Mouse (Mus musculus) cortical plate, adult 2 months (tissue): Measurements from ENCODE around the gene Kcnj14. TPM values are rescaled to one million over a fixed set of nuclear protein-coding genes. Genes with fewer than 3 reads are reported as not detected.

Experiments used
- H3K27ac ChIP-seq: fragments of 200-500 bp; 2 replicates; pipeline ENCODE4 v1.5.1; 2012; ENCODE audit warnings: low read length, control low read depth, inconsistent platforms; ENCODE audit not compliant: insufficient read depth
- H3K4me1 ChIP-seq: fragments of 200-500 bp; 2 replicates; pipeline ENCODE4 v1.6.1; 2011; ENCODE audit warnings: low read length; ENCODE audit not compliant: control insufficient read depth, insufficient read depth
- H3K4me3 ChIP-seq: fragments of 200-500 bp; 2 replicates; pipeline ENCODE4 v1.5.1; 2011; ENCODE audit warnings: mild to moderate bottlenecking, low read length, control low read depth; ENCODE audit not compliant: insufficient read depth
- CTCF ChIP-seq: fragments of 200-500 bp; IDR thresholded peaks from 2 replicates; pipeline ENCODE4 v1.5.1; 2011; ENCODE audit warnings: mild to moderate bottlenecking, control low read depth, low read length; ENCODE audit not compliant: insufficient read depth; ENCODE audit errors: extremely low read depth
- POLR2A ChIP-seq: fragments of 200-500 bp; IDR thresholded peaks from 2 replicates; pipeline ENCODE4 v1.6.1; 2011; ENCODE audit warnings: mild to moderate bottlenecking, low read length, control low read depth; ENCODE audit not compliant: insufficient read depth; ENCODE audit errors: extremely low read depth
- polyA plus RNA-seq: library from polyadenylated mRNA; depleted of rRNA; stranded (reverse); fragments of >200 nt; gene quantifications from 2 replicates; pipeline ENCODE4 v1.2.3, GENCODE M21; 2012

Gene Kcnj14
- polyA plus RNA-seq, 1 experiment: 1.8 TPM

- peak; percentile 63 for TF ChIP-seq POLR2A
- no peak for TF ChIP-seq CTCF
- Histone ChIP-seq H3K4me1 (no peaks in the 10 kb centered on the region; the same call in 1 of the 2 replicates), H3K27ac (peak within 1 kb of the TSS; percentile 64), H3K4me3 (peak within 1 kb of the TSS; percentile 94)
These were observed 10.5 kb downstream of the Kcnj14 start, which contains the start of gene Cyth2 for GRCm38 (mm10) chr7:45813787-45814779. Cyth2 (minus strand) TSS chr7:45814581.

- Histone ChIP-seq H3K27ac (no peak overlapping the region), H3K4me1 (no peaks in the 10 kb centered on the region; the same call in 1 of the 2 replicates), H3K4me3 (peak overlapping the region; percentile 94)
- TF ChIP-seq POLR2A: no peak
- no peak for TF ChIP-seq CTCF
These were observed 11.7 kb downstream of the Kcnj14 start for GRCm38 (mm10) chr7:45812921-45813320.

GRCm38 (mm10) chr7:45809276-45810075, 15.1 kb downstream of the Kcnj14 start:
- TF ChIP-seq POLR2A (no peak), CTCF (no peak)
- H3K27ac ChIP-seq: no peak overlapping the region
- H3K4me3 ChIP-seq: no peak overlapping the region
- H3K4me1 ChIP-seq: no peaks in the 10 kb centered on the region; the same call in 1 of the 2 replicates

DNA sequence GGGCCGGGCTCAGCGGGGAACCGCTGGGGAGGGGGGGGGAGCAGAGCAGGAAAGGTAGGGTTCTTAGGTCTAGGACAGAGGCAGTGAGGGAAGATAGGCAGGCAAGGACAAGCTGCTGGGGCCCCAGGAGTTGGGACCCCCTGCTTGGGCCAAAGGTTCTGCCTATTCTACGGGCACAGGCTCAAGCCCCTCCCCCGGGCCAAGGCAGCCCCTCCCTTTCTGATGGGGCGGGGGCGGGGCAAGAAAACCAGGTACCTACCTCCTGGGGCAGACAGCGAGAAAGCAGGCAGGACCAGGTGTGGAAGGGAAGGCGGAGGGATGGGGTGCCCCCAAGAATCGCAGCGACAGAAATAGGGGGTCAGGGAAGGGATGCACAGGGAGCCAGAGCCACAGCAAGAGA, 16.1 kb downstream of the Kcnj14 start:
- no peak for TF ChIP-seq POLR2A
- TF ChIP-seq CTCF: no peak
- no peaks in the 10 kb centered on the region; the same call in 1 of the 2 replicates for H3K4me1 ChIP-seq
- H3K27ac ChIP-seq: no peak overlapping the region

GRCm38 (mm10) chr7:45805941-45806340, 18.6 kb downstream of the Kcnj14 start:
- H3K4me1 ChIP-seq: no peaks in the 10 kb centered on the region
- no peak overlapping the region for H3K4me3 ChIP-seq
- TF ChIP-seq CTCF: no peak
- TF ChIP-seq POLR2A: no peak
- H3K27ac ChIP-seq: no peak overlapping the region

More for the DNA sequence above, 16.1 kb downstream of the Kcnj14 start:
- no peak overlapping the region for H3K4me3 ChIP-seq

- 0 out of 2 replicates have a peak, but pooled peaks cover 2% of the 10 kb centered on the region for H3K4me1 ChIP-seq
- no peak overlapping the region for H3K4me3 ChIP-seq
- H3K27ac ChIP-seq: no peak overlapping the region
- TF ChIP-seq CTCF: no peak
- TF ChIP-seq POLR2A: no peak
These were observed 22.0 kb downstream of the Kcnj14 start for GRCm38 (mm10) chr7:45802551-45802950.

GRCm38 (mm10) chr7:45801348-45801747, 23.2 kb downstream of the Kcnj14 start:
- TF ChIP-seq CTCF (peak; percentile 99), POLR2A (no peak)
- H3K4me1 ChIP-seq: peaks cover 2% of the 10 kb centered on the region; the same call in 1 of the 2 replicates
- H3K27ac ChIP-seq: no peak overlapping the region
- H3K4me3 ChIP-seq: no peak overlapping the region

DNA sequence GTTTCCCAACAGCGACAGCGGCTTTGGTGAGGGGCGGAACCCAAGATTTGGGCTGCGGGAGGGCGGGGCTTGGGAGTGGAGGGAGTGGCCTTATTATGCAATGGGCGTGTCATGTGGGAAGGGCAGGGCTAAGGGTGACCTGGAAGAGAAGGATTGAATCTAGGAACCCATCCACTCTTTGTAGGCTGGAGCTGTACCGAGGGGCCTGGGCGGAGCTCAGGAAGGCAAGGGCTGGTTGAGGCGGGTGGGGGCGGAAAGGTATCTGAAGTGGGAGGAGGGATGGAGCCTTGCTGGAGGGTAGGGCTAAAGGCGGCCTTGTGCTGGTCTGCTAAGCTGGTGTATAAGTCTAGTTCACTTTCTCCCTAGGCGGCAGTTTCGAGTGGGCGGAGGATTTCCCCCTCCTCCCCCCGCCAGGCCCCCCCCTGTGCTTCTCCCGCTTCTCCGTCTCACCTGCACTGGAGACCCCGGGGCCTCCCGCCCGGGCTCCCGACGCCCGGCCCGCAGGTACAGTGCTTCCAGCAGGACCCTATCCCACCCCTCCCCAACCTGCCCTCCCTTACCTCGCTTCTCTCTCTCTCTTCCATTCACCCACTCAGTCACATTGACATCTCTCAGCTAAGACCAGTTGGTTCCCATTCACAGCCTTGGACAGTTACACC, 23.9 kb downstream of the Kcnj14 start:
- TF ChIP-seq POLR2A (no peak), CTCF (no peak)
- H3K27ac ChIP-seq: no peak overlapping the region
- no peak overlapping the region for H3K4me3 ChIP-seq
- peaks cover 2% of the 10 kb centered on the region; the same call in 1 of the 2 replicates for H3K4me1 ChIP-seq

- Histone ChIP-seq H3K27ac (no peak overlapping the region), H3K4me3 (no peak overlapping the region), H3K4me1 (peaks cover 2% of the 10 kb centered on the region; the same call in 1 of the 2 replicates)
- no peak for TF ChIP-seq POLR2A
- no peak for TF ChIP-seq CTCF
These were observed 24.6 kb downstream of the Kcnj14 start for GRCm38 (mm10) chr7:45800001-45800400.
